Mouse (Mus musculus) embryonic facial prominence, embryonic 12.5 days (tissue): Measurements from ENCODE around the gene Rnase10. TPM values are rescaled to one million over a fixed set of nuclear protein-coding genes. Genes with fewer than 3 reads are reported as not detected.
"Not testable (repeated sequence)": the region's sequence is repeated elsewhere in the genome, so short reads cannot be mapped to it uniquely, and the experiment has no call there.

Experiments
- ATAC-seq: fragments of 200-750 bp; cut with Nextera tagmentation; 2 replicates; pipeline ENCODE4 v1.8.0; 2017; ENCODE audit not compliant: insufficient number of reproducible peaks, insufficient read depth, low FRiP score, low TSS enrichment
- H3K27ac ChIP-seq: fragments of 300-500 bp; sonication (generic); 2 replicates; pipeline ENCODE4 v1.5.1; 2016; ENCODE audit warnings: mild to moderate bottlenecking
- H3K27me3 ChIP-seq: fragments of 300-500 bp; sonication (generic); 2 replicates; pipeline ENCODE4 v1.6.1; 2016; ENCODE audit warnings: mild to moderate bottlenecking, moderate library complexity
- H3K36me3 ChIP-seq: fragments of 300-500 bp; sonication (generic); 2 replicates; pipeline ENCODE4 v1.6.1; 2016; ENCODE audit warnings: mild to moderate bottlenecking
- H3K4me1 ChIP-seq: fragments of 300-500 bp; sonication (generic); 2 replicates; pipeline ENCODE4 v1.6.1; 2016
- H3K4me2 ChIP-seq: fragments of 300-500 bp; sonication (generic); replicated peaks from 2 replicates; pipeline ENCODE4 v1.6.1; 2016; ENCODE audit warnings: mild to moderate bottlenecking, moderate library complexity
- H3K4me3 ChIP-seq: fragments of 300-500 bp; sonication (generic); 2 replicates; pipeline ENCODE4 v1.5.1; 2016; ENCODE audit warnings: mild to moderate bottlenecking
- H3K9ac ChIP-seq: fragments of 300-500 bp; sonication (generic); 2 replicates; pipeline ENCODE4 v1.6.1; 2016; ENCODE audit warnings: mild to moderate bottlenecking, moderate library complexity
- H3K9me3 ChIP-seq: fragments of 300-500 bp; sonication (generic); 2 replicates; pipeline ENCODE4 v1.6.1; 2016; ENCODE audit warnings: mild to moderate bottlenecking, moderate library complexity
- WGBS: fragments of 180-500 bp; shearing (Covaris S2); methylation state at CpG from one replicate; pipeline ENCODE4 v1.1.7; 2016; 5-methylcytosine and 5-hydroxymethylcytosine counted together
- polyA plus RNA-seq: library from polyadenylated mRNA; unstranded; fragments of >200 nt; fragmentation: Nextera tagmentation; extraction: Ambion mirVana; gene quantifications from 2 replicates; pipeline ENCODE4 v1.2.1, GENCODE M21; 2016

The Rnase10 gene
- polyA plus RNA-seq, 1 experiment from 2014 or later, result not detected

DNA sequence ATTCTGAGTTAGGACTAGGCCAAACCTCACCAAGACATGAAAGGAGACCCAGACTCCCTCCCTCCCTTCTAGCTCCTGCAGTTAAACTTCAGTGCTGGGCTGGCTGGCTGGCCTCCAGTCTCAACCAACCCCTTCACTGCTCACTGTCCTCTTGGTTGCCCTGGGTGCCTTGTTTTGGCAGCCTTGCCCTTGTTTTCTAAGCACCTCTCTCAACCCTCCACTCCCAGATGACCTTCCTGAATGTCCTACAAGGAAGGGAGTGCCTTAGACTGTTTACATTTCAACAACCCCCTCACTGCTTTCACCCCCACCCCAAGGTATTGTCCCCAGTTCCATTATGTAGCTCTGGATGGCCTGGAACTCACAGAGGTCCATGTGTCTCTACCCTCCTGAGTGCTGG lies 27.9 kb upstream of the Rnase10 start:
- Histone ChIP-seq H3K4me3 (no peak overlapping the region), H3K4me1 (peaks cover 8% of the 10 kb centered on the region; the same call in 1 of the 2 replicates), H3K27ac (no peak overlapping the region), H3K9ac (no peak overlapping the region), H3K4me2 (no peak overlapping the region), H3K9me3 (no peaks in the 10 kb centered on the region), H3K36me3 (no peaks in the 10 kb centered on the region), H3K27me3 (no peaks in the 10 kb centered on the region)
- ATAC-seq, result no peak

DNA sequence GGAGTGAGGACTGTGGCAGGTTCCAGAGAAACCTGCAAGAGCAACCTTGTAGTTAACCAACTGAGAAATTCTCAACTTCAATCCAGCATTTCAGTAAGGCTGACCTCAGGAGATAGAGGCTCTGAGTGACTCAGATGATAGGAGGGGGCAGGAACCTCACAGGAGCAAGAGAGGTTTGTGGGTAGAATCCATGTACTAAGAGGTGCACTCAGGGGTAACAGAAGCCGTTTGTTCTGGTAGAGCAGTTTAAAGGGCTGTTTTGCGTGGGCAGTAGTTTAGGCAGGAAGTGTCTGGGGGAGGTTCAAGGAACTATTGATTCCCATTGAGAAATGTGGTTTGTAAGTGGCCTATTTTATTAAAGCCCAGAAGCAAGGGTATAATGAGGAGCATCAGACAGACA lies 26.3 kb upstream of the Rnase10 start:
- Histone ChIP-seq H3K9ac (no peak overlapping the region), H3K4me2 (no peak overlapping the region), H3K27me3 (no peaks in the 10 kb centered on the region), H3K4me1 (peaks cover 8% of the 10 kb centered on the region; the same call in 1 of the 2 replicates), H3K27ac (no peak overlapping the region), H3K9me3 (no peaks in the 10 kb centered on the region), H3K4me3 (no peak overlapping the region), H3K36me3 (no peaks in the 10 kb centered on the region)
- 41% methylated on average over 2 of the region's 2 CpGs for WGBS
- no peak for ATAC-seq

DNA sequence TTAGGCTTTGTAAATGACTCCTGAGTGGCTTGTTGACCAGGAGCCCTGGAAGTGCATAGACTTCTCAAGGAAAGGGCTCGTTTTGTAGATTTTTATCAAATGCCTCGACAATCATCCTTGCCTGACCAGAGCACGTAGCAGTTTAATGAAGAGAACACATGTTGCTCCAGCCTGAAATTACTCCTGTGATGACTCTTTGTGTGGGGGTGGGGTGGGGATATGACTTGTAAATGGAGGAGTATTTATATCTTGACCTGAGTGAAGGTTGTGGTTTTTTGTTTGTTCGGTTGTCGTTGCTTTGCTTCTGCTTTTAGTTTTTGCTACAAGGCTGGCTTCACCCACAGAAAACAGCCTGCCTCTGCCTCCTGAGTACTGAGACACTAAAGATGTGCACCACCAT lies 25.7 kb upstream of the Rnase10 start:
- Histone ChIP-seq H3K4me3 (no peak overlapping the region), H3K27ac (no peak overlapping the region), H3K9ac (no peak overlapping the region), H3K4me2 (no peak overlapping the region), H3K4me1 (peaks cover 2% of the 10 kb centered on the region; the same call in 1 of the 2 replicates), H3K27me3 (no peaks in the 10 kb centered on the region), H3K36me3 (no peaks in the 10 kb centered on the region), H3K9me3 (no peaks in the 10 kb centered on the region)
- no peak for ATAC-seq
- WGBS, result 79% methylated on average over 5 of the region's 5 CpGs

DNA sequence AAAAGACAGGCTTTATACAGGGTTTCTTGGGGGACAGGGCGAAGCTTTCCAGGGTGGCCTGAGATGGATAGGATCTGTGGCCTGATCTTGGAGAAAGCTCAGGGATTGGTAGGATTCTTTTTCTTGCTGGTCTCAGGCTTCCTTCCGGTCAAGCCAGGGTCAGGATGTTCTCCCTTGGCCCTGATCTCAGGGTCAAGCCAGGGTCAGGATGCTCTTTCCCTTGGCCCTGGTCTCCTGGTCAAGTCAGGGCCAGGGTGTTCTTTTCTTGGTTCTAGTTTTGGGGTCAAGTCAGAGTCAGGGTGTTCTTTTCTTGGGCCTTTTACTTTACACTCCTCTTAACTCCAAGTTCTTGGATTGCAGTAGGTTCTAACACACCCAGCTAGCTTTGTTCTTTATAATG lies 19.9 kb upstream of the Rnase10 start:
- no peak for ATAC-seq
- 80% methylated on average over 2 of the region's 2 CpGs for WGBS
- Histone ChIP-seq H3K27ac (no peak overlapping the region), H3K9ac (no peak overlapping the region), H3K4me2 (no peak overlapping the region), H3K4me1 (no peaks in the 10 kb centered on the region), H3K27me3 (no peaks in the 10 kb centered on the region), H3K36me3 (no peaks in the 10 kb centered on the region), H3K9me3 (no peaks in the 10 kb centered on the region), H3K4me3 (no peak overlapping the region)

DNA sequence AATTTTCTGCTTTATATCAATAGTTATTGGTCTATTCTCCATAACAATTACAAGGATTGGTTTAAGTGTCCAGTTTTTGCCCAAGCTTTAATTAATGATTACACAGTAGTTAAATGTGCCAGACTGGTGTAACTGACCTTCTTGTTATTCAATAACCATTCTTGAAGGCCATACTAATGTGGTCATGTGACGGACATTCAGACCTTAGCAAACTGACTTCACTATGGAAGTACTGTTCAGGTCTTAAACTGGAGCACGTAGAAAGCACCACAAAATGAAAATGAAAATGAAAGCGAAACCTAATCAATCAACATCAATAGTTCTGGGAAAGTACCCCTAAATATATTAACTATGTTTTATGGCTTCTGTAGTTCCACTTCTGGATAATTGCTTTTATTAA lies 16.5 kb upstream of the Rnase10 start:
- 82% methylated on average over 3 of the region's 3 CpGs for WGBS
- H3K9ac ChIP-seq, result no peak overlapping the region
- H3K27me3 ChIP-seq, result no peaks in the 10 kb centered on the region
- H3K9me3 ChIP-seq, result no peaks in the 10 kb centered on the region
- H3K4me1 ChIP-seq, result no peaks in the 10 kb centered on the region
- no peak for ATAC-seq
- no peaks in the 10 kb centered on the region for H3K36me3 ChIP-seq
- no peak overlapping the region for H3K4me3 ChIP-seq
- no peak overlapping the region for H3K4me2 ChIP-seq
- H3K27ac ChIP-seq, result no peak overlapping the region

DNA sequence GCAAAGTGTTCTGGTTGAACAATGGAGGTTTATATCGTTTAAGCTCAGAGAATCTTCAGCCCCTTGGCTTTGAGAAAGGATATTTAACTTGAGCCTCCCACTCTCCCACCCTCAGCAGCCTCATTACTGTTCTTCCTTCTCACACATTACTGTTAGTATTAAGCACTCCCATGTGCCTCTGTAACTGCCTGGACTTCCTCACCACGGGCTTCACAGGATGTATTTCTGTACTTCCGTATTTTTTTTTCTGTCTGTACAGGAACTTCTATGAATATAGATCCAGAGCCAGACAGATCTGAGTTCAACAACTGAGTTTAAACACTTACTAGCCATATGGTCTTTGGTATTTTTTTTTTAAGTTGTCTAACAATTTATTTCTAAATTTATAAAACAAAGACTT lies 10.5 kb upstream of the Rnase10 start:
- no peaks in the 10 kb centered on the region for H3K9me3 ChIP-seq
- H3K27me3 ChIP-seq, result no peaks in the 10 kb centered on the region
- H3K27ac ChIP-seq, result no peak overlapping the region
- no peak overlapping the region for H3K9ac ChIP-seq
- no peak overlapping the region for H3K4me3 ChIP-seq
- H3K36me3 ChIP-seq, result no peaks in the 10 kb centered on the region
- no peak overlapping the region for H3K4me2 ChIP-seq
- no peaks in the 10 kb centered on the region for H3K4me1 ChIP-seq
- ATAC-seq, result no peak
- 73% methylated on average over 3 of the region's 3 CpGs for WGBS

DNA sequence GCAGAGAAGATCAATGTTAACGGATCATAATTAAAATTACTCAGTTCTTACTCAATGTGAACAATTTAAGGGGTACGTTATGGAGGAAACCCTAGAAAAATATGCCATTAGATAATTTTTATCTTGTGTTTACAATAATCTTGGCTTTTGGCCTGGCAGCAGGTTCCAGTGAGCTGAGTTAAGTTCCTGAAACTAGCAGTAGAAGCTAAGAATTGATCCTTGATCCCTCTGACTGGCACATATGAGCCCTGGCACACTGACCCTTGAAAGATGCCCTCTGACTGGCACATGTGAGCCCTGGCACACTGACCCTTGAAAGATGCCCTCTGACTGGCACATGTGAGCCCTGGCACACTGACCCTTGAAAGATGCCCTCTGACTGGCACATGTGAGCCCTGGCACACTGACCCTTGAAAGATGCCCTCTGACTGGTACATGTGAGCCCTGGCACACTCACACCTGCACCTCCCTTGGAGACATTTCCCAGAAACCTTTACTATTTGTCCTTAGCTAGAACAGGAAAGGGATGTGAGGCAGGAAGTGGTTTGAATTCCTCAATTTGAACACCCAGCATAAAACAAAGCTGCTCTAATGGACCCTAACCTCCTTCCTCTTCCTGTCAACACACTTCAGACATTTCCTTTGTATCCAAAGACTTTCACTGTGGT lies 9.4 kb upstream of the Rnase10 start:
- H3K27ac ChIP-seq, result no peak overlapping the region
- no peak overlapping the region for H3K4me3 ChIP-seq
- no peaks in the 10 kb centered on the region for H3K36me3 ChIP-seq
- H3K9ac ChIP-seq, result no peak overlapping the region
- H3K4me1 ChIP-seq, result no peaks in the 10 kb centered on the region
- no peaks in the 10 kb centered on the region for H3K27me3 ChIP-seq
- no peak overlapping the region for H3K4me2 ChIP-seq
- H3K9me3 ChIP-seq, result no peaks in the 10 kb centered on the region
- ATAC-seq, result no peak
- WGBS, result 80% methylated on average over 2 of the region's 2 CpGs

DNA sequence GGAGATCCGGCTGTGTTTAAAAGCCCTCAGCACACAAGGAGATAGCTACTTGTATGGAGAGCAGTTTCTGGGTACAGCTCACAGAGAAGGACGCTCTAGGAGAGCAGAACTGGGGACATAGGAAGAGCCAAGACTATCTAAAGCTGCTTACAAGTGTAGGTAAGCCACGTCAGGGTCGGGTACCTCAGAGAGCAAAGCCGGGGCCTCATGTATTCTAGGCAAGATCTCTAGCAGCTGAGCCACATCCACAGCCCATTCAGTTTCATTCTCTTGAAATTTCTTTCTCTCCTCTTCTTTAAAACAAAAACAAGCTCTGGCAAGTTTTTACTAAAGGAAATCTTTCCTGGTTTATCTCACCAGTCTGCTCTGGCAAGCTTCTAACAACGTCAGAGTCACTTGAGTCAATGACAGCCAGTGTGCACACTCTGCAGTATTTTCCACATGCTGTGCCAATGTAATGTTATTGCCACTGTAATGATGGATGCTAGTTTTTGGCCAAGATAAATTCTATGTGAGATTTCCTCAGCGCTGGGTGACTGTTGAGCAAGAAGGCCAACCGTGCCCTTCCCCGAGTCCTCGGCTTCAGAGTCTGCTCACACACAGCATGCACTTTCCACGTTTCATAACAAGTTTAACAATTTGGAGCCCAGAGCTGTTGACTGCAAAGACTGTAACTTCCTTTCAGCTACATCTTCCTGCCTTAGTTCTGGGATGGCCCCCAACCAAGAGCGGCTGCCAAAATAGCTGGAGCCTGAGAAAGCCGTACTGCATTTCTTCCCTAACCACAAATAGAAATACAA lies 563 bp downstream of the Rnase10 start:
- H3K9ac ChIP-seq, result no peak overlapping the region
- WGBS, result 82% methylated on average over 13 of the region's 13 CpGs
- H3K9me3 ChIP-seq, result no peaks in the 10 kb centered on the region
- no peak for ATAC-seq
- H3K36me3 ChIP-seq, result no peaks in the 10 kb centered on the region
- no peak overlapping the region for H3K27ac ChIP-seq
- no peaks in the 10 kb centered on the region for H3K27me3 ChIP-seq
- H3K4me2 ChIP-seq, result no peak overlapping the region
- no peaks in the 10 kb centered on the region for H3K4me1 ChIP-seq
- no peak overlapping the region for H3K4me3 ChIP-seq

DNA sequence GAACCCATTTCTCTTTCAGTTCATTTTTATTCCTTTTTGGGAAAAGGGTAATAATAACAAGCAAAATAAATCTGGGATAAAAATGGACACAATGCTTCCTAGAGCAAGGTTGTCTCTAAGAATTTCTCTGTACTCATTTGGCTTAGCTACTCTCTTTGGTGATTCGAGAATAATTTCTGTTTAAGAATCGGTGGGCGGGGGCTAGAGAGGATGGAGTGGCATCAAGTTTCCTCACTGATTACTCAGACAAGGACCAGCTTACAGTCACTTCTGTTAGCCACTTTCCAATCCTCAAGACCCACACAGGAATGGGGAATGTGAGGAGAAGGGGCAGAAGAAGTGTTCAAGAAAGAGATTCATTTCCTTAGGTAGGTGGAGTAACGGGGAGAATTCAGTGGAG lies 1.2 kb downstream of the Rnase10 start:
- no peaks in the 10 kb centered on the region for H3K4me1 ChIP-seq
- H3K4me2 ChIP-seq, result no peak overlapping the region
- H3K27me3 ChIP-seq, result no peaks in the 10 kb centered on the region
- no peak for ATAC-seq
- H3K27ac ChIP-seq, result no peak overlapping the region
- no peaks in the 10 kb centered on the region for H3K9me3 ChIP-seq
- H3K4me3 ChIP-seq, result no peak overlapping the region
- no peaks in the 10 kb centered on the region for H3K36me3 ChIP-seq
- H3K9ac ChIP-seq, result no peak overlapping the region
- 63% methylated on average over 4 of the region's 4 CpGs for WGBS

DNA sequence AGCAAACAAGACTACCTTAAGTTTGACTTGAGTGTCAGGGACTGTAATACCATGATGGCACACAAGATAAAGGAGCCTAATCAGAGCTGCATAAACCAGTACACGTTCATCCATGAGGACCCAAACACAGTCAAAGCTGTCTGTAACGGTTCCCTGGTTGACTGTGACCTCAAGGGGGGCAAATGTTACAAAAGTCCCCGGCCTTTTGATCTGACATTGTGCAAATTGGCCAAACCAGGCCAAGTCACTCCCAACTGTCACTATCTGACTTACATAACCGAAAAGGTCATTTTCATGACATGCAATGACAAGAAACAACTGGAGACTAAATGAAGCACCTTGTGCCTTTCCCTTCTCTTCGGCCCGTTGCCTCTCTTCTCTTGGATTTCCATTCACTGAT lies 2.0 kb downstream of the Rnase10 start:
- ATAC-seq, result no peak
- no peaks in the 10 kb centered on the region for H3K36me3 ChIP-seq
- H3K4me2 ChIP-seq, result no peak overlapping the region
- no peak overlapping the region for H3K27ac ChIP-seq
- whole genome bisulfite sequencing, result 80% methylated on average over 6 of the region's 6 CpGs
- H3K9me3 ChIP-seq, result no peaks in the 10 kb centered on the region
- no peaks in the 10 kb centered on the region for H3K27me3 ChIP-seq
- no peak overlapping the region for H3K9ac ChIP-seq
- no peak overlapping the region for H3K4me3 ChIP-seq
- no peaks in the 10 kb centered on the region for H3K4me1 ChIP-seq

DNA sequence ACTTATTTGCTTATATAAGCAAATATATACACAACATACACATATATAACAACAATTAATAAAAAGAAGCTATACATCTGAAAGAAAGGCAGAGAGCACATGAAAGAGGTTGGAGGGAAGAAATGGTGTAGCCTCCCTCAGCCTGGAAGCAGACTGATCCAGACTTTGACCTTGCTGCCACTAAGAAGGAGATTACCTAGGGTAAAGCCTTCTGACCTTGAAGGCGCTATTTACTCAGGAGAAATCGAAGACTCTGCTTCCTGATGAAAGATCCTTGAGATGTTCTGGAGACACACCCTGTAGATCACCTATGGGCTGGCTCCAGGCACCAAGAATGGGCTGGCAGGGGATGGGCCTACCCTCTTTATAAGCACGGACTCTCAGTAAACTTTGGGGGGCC lies 7.2 kb downstream of the Rnase10 start:
- not testable (repeated sequence) for H3K27ac ChIP-seq, H3K36me3 ChIP-seq, H3K27me3 ChIP-seq, H3K4me1 ChIP-seq, H3K9me3 ChIP-seq, H3K4me3 ChIP-seq, H3K4me2 ChIP-seq, H3K9ac ChIP-seq, ATAC-seq
- 90% methylated on average over 3 of the region's 3 CpGs for WGBS

DNA sequence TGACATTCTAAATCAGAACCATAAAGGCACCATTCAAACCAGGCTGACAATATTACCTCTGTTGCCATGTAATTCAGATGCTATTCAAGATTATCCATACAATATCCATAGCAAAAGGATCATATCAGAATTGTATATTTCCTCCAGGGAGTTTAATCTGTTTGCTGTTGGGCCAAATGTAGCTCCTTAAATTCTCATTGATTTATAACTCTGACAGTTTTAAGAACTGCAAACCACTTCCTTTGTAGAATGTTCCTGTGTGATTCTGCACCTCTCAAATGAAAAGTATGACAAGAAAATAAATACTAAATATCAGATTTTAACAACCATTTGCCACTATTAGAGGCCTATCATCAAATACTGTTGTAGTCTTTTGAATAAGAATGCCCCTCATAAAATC lies 8.2 kb downstream of the Rnase10 start:
- H3K27ac ChIP-seq, result no peak overlapping the region
- H3K4me1 ChIP-seq, result no peaks in the 10 kb centered on the region
- H3K4me3 ChIP-seq, result no peak overlapping the region
- no peaks in the 10 kb centered on the region for H3K36me3 ChIP-seq
- no peaks in the 10 kb centered on the region for H3K27me3 ChIP-seq
- ATAC-seq, result no peak
- no peak overlapping the region for H3K4me2 ChIP-seq
- no peak overlapping the region for H3K9ac ChIP-seq
- no peaks in the 10 kb centered on the region for H3K9me3 ChIP-seq
